Mouse (Mus musculus) MEL (cell line): Measurements from ENCODE around the gene Xylb. TPM values are rescaled to one million over a fixed set of nuclear protein-coding genes. Genes with fewer than 3 reads are reported as not detected.

ENCODE experiments used
- DNase-seq: peaks from one replicate; pipeline ENCODE4 v3.0.0; 2011; ENCODE audit warnings: low read depth, low spot score
- H3K27ac ChIP-seq: 2 replicates; pipeline ENCODE4 v1.5.1; 2012; ENCODE audit warnings: low read depth, mild to moderate bottlenecking, control low read depth, low read length, moderate library complexity; ENCODE audit not compliant: control insufficient read depth
- H3K27me3 ChIP-seq, 2 experiments: fragments of 150-350 bp in 1 of 2; sonication (generic) in 1 of 2; 2 replicates each; pipeline ENCODE4 v1.6.1; 2012; ENCODE audit warnings: low read length in 2 of 2, mild to moderate bottlenecking in 2 of 2, improper control_type of control experiment in 1 of 2, moderate library complexity in 1 of 2; ENCODE audit not compliant: insufficient read depth in 2 of 2, control insufficient read depth in 1 of 2
- H3K36me3 ChIP-seq, 2 experiments: 2 replicates each; pipeline ENCODE4 v1.6.1; 2012 to 2014; ENCODE audit warnings: low read length in 2 of 2, improper control_type of control experiment in 1 of 2, inconsistent platforms in 1 of 2, mild to moderate bottlenecking in 1 of 2; ENCODE audit not compliant: insufficient read depth in 2 of 2, control insufficient read depth in 1 of 2
- H3K4me1 ChIP-seq, 2 experiments: fragments of 150-350 bp in 1 of 2; sonication (generic) in 1 of 2; 2 replicates each; pipeline ENCODE4 v1.6.1; 2012; ENCODE audit warnings: low read length in 2 of 2, improper control_type of control experiment in 1 of 2, mild to moderate bottlenecking in 1 of 2; ENCODE audit not compliant: insufficient read depth in 2 of 2, control insufficient read depth in 1 of 2
- H3K4me3 ChIP-seq, 2 experiments: fragments of 150-350 bp in 1 of 2; sonication (generic) in 1 of 2; 2 replicates each; pipeline ENCODE4 v1.5.1; 2012; ENCODE audit warnings: low read depth in 2 of 2, low read length in 2 of 2, mild to moderate bottlenecking in 2 of 2, moderate library complexity in 2 of 2, control low read depth in 1 of 2, improper control_type of control experiment in 1 of 2; ENCODE audit not compliant: control insufficient read depth in 1 of 2, insufficient read depth in 1 of 2
- H3K79me2 ChIP-seq: 2 replicates; pipeline ENCODE4 v1.6.1; 2012; ENCODE audit warnings: mild to moderate bottlenecking, low read length, moderate library complexity; ENCODE audit not compliant: control insufficient read depth, poor library complexity, insufficient read depth
- H3K9ac ChIP-seq: 2 replicates; pipeline ENCODE4 v1.6.1; 2012; ENCODE audit warnings: low read depth, mild to moderate bottlenecking, control low read depth, low read length, moderate library complexity; ENCODE audit not compliant: control insufficient read depth, poor library complexity, severe bottlenecking
- H3K9me3 ChIP-seq: fragments of 150-350 bp; sonication (generic); replicated peaks from 2 replicates; pipeline ENCODE4 v1.6.1; 2012; ENCODE audit warnings: mild to moderate bottlenecking, low read length, improper control_type of control experiment, moderate library complexity; ENCODE audit not compliant: insufficient read depth
- BHLHE40 ChIP-seq: IDR thresholded peaks from 2 replicates; pipeline ENCODE4 v1.6.1; 2012; ENCODE audit warnings: low read depth, mild to moderate bottlenecking, inconsistent platforms, low read length, improper control_type of control experiment, borderline replicate concordance
- CHD1 ChIP-seq: IDR thresholded peaks from 2 replicates; pipeline ENCODE4 v1.6.1; 2012; ENCODE audit warnings: low read depth, mild to moderate bottlenecking, inconsistent platforms, low read length, improper control_type of control experiment
- CTCF ChIP-seq, 3 experiments: IDR thresholded peaks in 2 of 3; conservative IDR thresholded peaks in 1 of 3; 2 replicates each; pipeline ENCODE4 v1.5.1; 2011 to 2012; ENCODE audit warnings: low read length in 3 of 3, low read depth in 2 of 3, mild to moderate bottlenecking in 2 of 3, improper control_type of control experiment in 1 of 3, inconsistent platforms in 1 of 3, mixed read lengths in 1 of 3, moderate library complexity in 1 of 3; ENCODE audit not compliant: control insufficient read depth in 1 of 3, insufficient read depth in 1 of 3, poor library complexity in 1 of 3, severe bottlenecking in 1 of 3
- E2F4 ChIP-seq: IDR thresholded peaks from 2 replicates; pipeline ENCODE4 v1.6.1; 2011; ENCODE audit warnings: low read depth, low read length, improper control_type of control experiment, borderline replicate concordance
- ELF1 ChIP-seq: IDR thresholded peaks from 2 replicates; pipeline ENCODE4 v1.6.1; 2014; ENCODE audit warnings: low read depth, mild to moderate bottlenecking, inconsistent platforms, low read length, improper control_type of control experiment, moderate library complexity
- ETS1 ChIP-seq: IDR thresholded peaks from 2 replicates; pipeline ENCODE4 v1.6.1; 2012; ENCODE audit warnings: low read depth, mild to moderate bottlenecking, inconsistent platforms, low read length, improper control_type of control experiment, moderate library complexity
- GABPA ChIP-seq: IDR thresholded peaks from 2 replicates; pipeline ENCODE4 v1.6.1; 2012; ENCODE audit warnings: low read depth, mild to moderate bottlenecking, inconsistent platforms, low read length, improper control_type of control experiment, moderate library complexity
- GATA1 ChIP-seq: IDR thresholded peaks from 2 replicates; pipeline ENCODE4 v1.6.1; 2011; ENCODE audit warnings: low read depth, low read length, improper control_type of control experiment
- HCFC1 ChIP-seq: IDR thresholded peaks from 2 replicates; pipeline ENCODE4 v1.6.1; 2012; ENCODE audit warnings: low read depth, mild to moderate bottlenecking, inconsistent platforms, low read length, improper control_type of control experiment, moderate library complexity
- JUND ChIP-seq: IDR thresholded peaks from 2 replicates; pipeline ENCODE4 v1.6.1; 2011; ENCODE audit warnings: low read depth, mild to moderate bottlenecking, improper control_type of control experiment, low read length
- MAFK ChIP-seq: IDR thresholded peaks from 2 replicates; pipeline ENCODE4 v1.6.1; 2011; ENCODE audit warnings: low read depth, mild to moderate bottlenecking, low read length, improper control_type of control experiment, borderline replicate concordance
- MAX ChIP-seq: IDR thresholded peaks from 2 replicates; pipeline ENCODE4 v1.6.1; 2011; ENCODE audit warnings: low read length, improper control_type of control experiment
- MYC ChIP-seq: IDR thresholded peaks from 2 replicates; pipeline ENCODE4 v1.6.1; 2011; ENCODE audit warnings: low read depth, mild to moderate bottlenecking, low read length, improper control_type of control experiment, moderate library complexity
- NELFE ChIP-seq: IDR thresholded peaks from 2 replicates; pipeline ENCODE4 v1.6.1; 2011; ENCODE audit warnings: low read depth, low read length, improper control_type of control experiment
- POLR2A ChIP-seq, 2 experiments: IDR thresholded peaks; 2 replicates each; pipeline ENCODE4 v1.6.1; 2011 to 2012; ENCODE audit warnings: low read length in 2 of 2, mild to moderate bottlenecking in 2 of 2, control low read depth in 1 of 2, improper control_type of control experiment in 1 of 2, low read depth in 1 of 2, moderate library complexity in 1 of 2; ENCODE audit not compliant: control insufficient read depth in 1 of 2, insufficient read depth in 1 of 2, poor library complexity in 1 of 2
- RCOR1 ChIP-seq: IDR thresholded peaks from 2 replicates; pipeline ENCODE4 v1.6.1; 2012; ENCODE audit warnings: low read depth, mild to moderate bottlenecking, inconsistent platforms, low read length, improper control_type of control experiment
- SMC3 ChIP-seq: IDR thresholded peaks from 2 replicates; pipeline ENCODE4 v1.6.1; 2011; ENCODE audit warnings: low read depth, low read length, improper control_type of control experiment
- TCF12 ChIP-seq: IDR thresholded peaks from 2 replicates; pipeline ENCODE4 v1.6.1; 2014; ENCODE audit warnings: low read depth, mild to moderate bottlenecking, inconsistent platforms, low read length, improper control_type of control experiment, moderate library complexity
- ZC3H11A ChIP-seq: IDR thresholded peaks from 2 replicates; pipeline ENCODE4 v1.6.1; 2012; ENCODE audit warnings: low read depth, mild to moderate bottlenecking, inconsistent platforms, low read length, improper control_type of control experiment
- ZKSCAN1 ChIP-seq: IDR thresholded peaks from 2 replicates; pipeline ENCODE4 v1.6.1; 2012; ENCODE audit warnings: low read depth, mild to moderate bottlenecking, inconsistent platforms, low read length, improper control_type of control experiment, moderate library complexity
- ZMIZ1 ChIP-seq: IDR thresholded peaks from 2 replicates; pipeline ENCODE4 v1.6.1; 2012; ENCODE audit warnings: low read depth, mild to moderate bottlenecking, inconsistent platforms, low read length, improper control_type of control experiment, moderate library complexity
- ZNF384 ChIP-seq: IDR thresholded peaks from 2 replicates; pipeline ENCODE4 v1.6.1; 2012; ENCODE audit warnings: low read depth, mild to moderate bottlenecking, inconsistent platforms, low read length, improper control_type of control experiment
- polyA plus RNA-seq, 2 experiments: library from polyadenylated mRNA; stranded (reverse) in 1 of 2; unstranded in 1 of 2; fragments of >175 nt in 1 of 2; fragments of >200 nt in 1 of 2; gene quantifications; 2 replicates each; pipeline versions ENCODE4 v1.2.1 to v1.2.4; 2012; ENCODE audit warnings: low replicate concordance in 2 of 2, low read depth in 1 of 2; ENCODE audit not compliant: insufficient read length in 2 of 2, insufficient read depth in 1 of 2, missing spikeins in 1 of 2
- total RNA-seq: library from RNA; depleted of rRNA; stranded (reverse); fragments of 300-350 nt; gene quantifications from 2 replicates; pipeline ENCODE4 v1.2.3, GENCODE M21; 2012

Gene Xylb
- total and polyA plus RNA-seq, 3 experiments: 3.8 to 12.9 TPM; not detected in 1

GRCm38 (mm10) chr9:119322289-119323259 is 34.6 kb upstream of the Xylb start, which contains the start of gene Oxsr1 (continued):
- peak; percentile 14 for TF ChIP-seq MYC
- peak; percentile 93 for TF ChIP-seq HCFC1
- peak; percentile 83 for TF ChIP-seq NELFE
- peak; percentile 66 for TF ChIP-seq MAX
- TF ChIP-seq RCOR1: peak; percentile 74
- peak; percentile 84 for TF ChIP-seq ETS1
- no peak for TF ChIP-seq JUND
- TF ChIP-seq ZNF384: peak; percentile 97
- peak; percentile 79 to 90 for TF ChIP-seq POLR2A (IDR thresholded peaks at IDR 0.05; ENCODE audit: control insufficient read depth in 1 of 2, insufficient read depth in 1 of 2, low read depth in 1 of 2, low read length in 2 of 2, poor library complexity in 1 of 2)
- TF ChIP-seq ZC3H11A: no peak
- no peak for TF ChIP-seq GATA1
- no peak for TF ChIP-seq MAFK
- TF ChIP-seq ZMIZ1: peak; percentile 76; the same call in 1 of the 2 replicates
- TF ChIP-seq E2F4: peak; percentile 59; the same call in 1 of the 2 replicates
- peak; percentile 46 for TF ChIP-seq TCF12
- no peak for TF ChIP-seq SMC3

DNA sequence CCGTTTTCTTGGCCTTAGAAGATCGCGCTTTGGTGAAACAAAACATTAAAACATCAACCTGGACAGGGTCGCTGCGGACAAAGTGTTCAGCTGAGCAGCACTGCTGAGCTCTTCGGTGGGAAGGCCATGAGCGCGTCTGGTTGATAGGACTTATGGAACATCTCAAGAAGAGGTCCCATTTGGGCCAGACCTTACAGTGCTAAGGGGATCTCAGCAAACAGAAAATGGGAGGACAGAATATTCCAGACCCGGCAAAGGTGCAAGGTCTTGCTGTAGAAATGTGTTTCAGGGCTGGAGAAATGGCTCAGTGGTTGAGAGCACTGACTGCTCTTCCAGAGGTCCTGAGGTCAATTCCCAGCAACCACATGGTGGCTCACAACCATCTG is 33.9 kb upstream of the Xylb start:
- peak overlapping the region; percentile 76 to 80 for H3K4me3 ChIP-seq
- peaks cover 0 to 22% of the 10 kb centered on the region in 2 experiments; a peak in 2 of 4 replicates for H3K36me3 ChIP-seq
- TF ChIP-seq ZKSCAN1 (no peak), TCF12 (no peak), JUND (no peak), CHD1 (no peak), SMC3 (no peak), ETS1 (no peak), CTCF (IDR thresholded peaks at IDR 0.05 in 2 of 3, conservative IDR thresholded peaks at IDR 0.05 in 1 of 3; ENCODE audit: control insufficient read depth in 1 of 3, insufficient read depth in 1 of 3, low read depth in 2 of 3, low read length in 3 of 3, poor library complexity in 1 of 3, severe bottlenecking in 1 of 3) (no peak), MAX (no peak), ZC3H11A (no peak), GABPA (no peak), BHLHE40 (no peak), ELF1 (no peak)
- H3K9ac ChIP-seq: peak overlapping the region; percentile 86
- no peaks in the 10 kb centered on the region for H3K27me3 ChIP-seq
- no peak for DNase-seq
- H3K4me1 ChIP-seq: peaks cover 9 to 16% of the 10 kb centered on the region in 2 experiments
- H3K79me2 ChIP-seq: peaks cover 39% of the 10 kb centered on the region
- no peaks in the 10 kb centered on the region for H3K9me3 ChIP-seq
- peak overlapping the region; percentile 96 for H3K27ac ChIP-seq
